Mouse (Mus musculus): ENCODE data around the gene Dab2.

Gene Dab2

GRCm38 (mm10) chr15:6393624-6394023, 94.0 kb downstream of the Dab2 start:
- no peak for DNase-seq (ENCODE audit: low spot score)

GRCm38 (mm10) chr15:6398211-6398610, 98.6 kb downstream of the Dab2 start:
- no peak for DNase-seq (ENCODE audit: low spot score)

GRCm38 (mm10) chr15:6398881-6399280, 99.3 kb downstream of the Dab2 start:
- DNase-seq (ENCODE audit: low spot score) = no peak

GRCm38 (mm10) chr15:6400115-6400514, 100.5 kb downstream of the Dab2 start:
- no peak for DNase-seq (ENCODE audit: low spot score)

- DNase-seq (ENCODE audit: low spot score) = no peak
Measured at GRCm38 (mm10) chr15:6402433-6402832, 102.8 kb downstream of the Dab2 start.

GRCm38 (mm10) chr15:6404172-6404571, 104.6 kb downstream of the Dab2 start:
- DNase-seq (ENCODE audit: low spot score) = no peak

- DNase-seq (ENCODE audit: low spot score) = no peak
Measured at GRCm38 (mm10) chr15:6406771-6407170, 107.2 kb downstream of the Dab2 start.

GRCm38 (mm10) chr15:6409031-6409430, 109.4 kb downstream of the Dab2 start:
- DNase-seq (ENCODE audit: low spot score) = no peak

- no peak for DNase-seq (ENCODE audit: low spot score)
Measured at GRCm38 (mm10) chr15:6410161-6410560, 110.6 kb downstream of the Dab2 start.

GRCm38 (mm10) chr15:6411334-6411733, 111.7 kb downstream of the Dab2 start:
- DNase-seq (ENCODE audit: low spot score) = no peak

GRCm38 (mm10) chr15:6415317-6415716, 115.7 kb downstream of the Dab2 start:
- no peak for DNase-seq (ENCODE audit: low spot score)

GRCm38 (mm10) chr15:6431777-6432176, 132.2 kb downstream of the Dab2 start:
- no peak for DNase-seq (ENCODE audit: low spot score)

GRCm38 (mm10) chr15:6432411-6432810, 132.8 kb downstream of the Dab2 start:
- DNase-seq (ENCODE audit: low spot score) = no peak

GRCm38 (mm10) chr15:6435281-6435680, 135.7 kb downstream of the Dab2 start:
- no peak for DNase-seq (ENCODE audit: low spot score)

- DNase-seq (ENCODE audit: low spot score) = peak; percentile 28
Measured at GRCm38 (mm10) chr15:6435773-6436172, 136.2 kb downstream of the Dab2 start.

GRCm38 (mm10) chr15:6438685-6439084, 139.1 kb downstream of the Dab2 start:
- no peak for DNase-seq (ENCODE audit: low spot score)

GRCm38 (mm10) chr15:6444452-6444851, 144.9 kb downstream of the Dab2 start:
- no peak for DNase-seq (ENCODE audit: low spot score)

- no peak for DNase-seq (ENCODE audit: low spot score)
Measured at GRCm38 (mm10) chr15:6445135-6445534, 145.5 kb downstream of the Dab2 start, which contains the start of gene C9. TSS of gene C9 (plus strand) at chr15:6445327.

- no peak for DNase-seq (ENCODE audit: low spot score)
Measured at GRCm38 (mm10) chr15:6446181-6446580, 146.6 kb downstream of the Dab2 start.

GRCm38 (mm10) chr15:6448892-6449291, 149.3 kb downstream of the Dab2 start:
- DNase-seq (ENCODE audit: low spot score) = no peak

GRCm38 (mm10) chr15:6454461-6454860, 154.9 kb downstream of the Dab2 start:
- no peak for DNase-seq (ENCODE audit: low spot score)

GRCm38 (mm10) chr15:6461381-6461780, 161.8 kb downstream of the Dab2 start:
- DNase-seq (ENCODE audit: low spot score) = no peak

GRCm38 (mm10) chr15:6463361-6463923, 163.9 kb downstream of the Dab2 start:
- DNase-seq (ENCODE audit: low spot score) = no peak

- no peak for DNase-seq (ENCODE audit: low spot score)
Measured at GRCm38 (mm10) chr15:6466995-6467394, 167.4 kb downstream of the Dab2 start.

GRCm38 (mm10) chr15:6468845-6469244, 169.3 kb downstream of the Dab2 start:
- DNase-seq (ENCODE audit: low spot score) = no peak

Measured in ovary, postnatal 36 days (tissue).